Mouse (Mus musculus) liver, embryonic 14.5 days (tissue): ENCODE measurements around the gene Pdpr.
"Not testable (repeated sequence)": the region's sequence is repeated elsewhere in the genome, so short reads cannot be mapped to it uniquely, and the experiment has no call there.

ENCODE experiments used
- CTCF ChIP-seq: IDR thresholded peaks from 2 replicates; pipeline ENCODE4 v1.5.1; 2016; ENCODE audit warnings: antibody characterized with exemption, low read depth, control low read depth
- EP300 ChIP-seq: IDR thresholded peaks from 2 replicates; pipeline ENCODE4 v1.6.1; 2016; ENCODE audit warnings: antibody characterized with exemption, low read depth

DNA sequence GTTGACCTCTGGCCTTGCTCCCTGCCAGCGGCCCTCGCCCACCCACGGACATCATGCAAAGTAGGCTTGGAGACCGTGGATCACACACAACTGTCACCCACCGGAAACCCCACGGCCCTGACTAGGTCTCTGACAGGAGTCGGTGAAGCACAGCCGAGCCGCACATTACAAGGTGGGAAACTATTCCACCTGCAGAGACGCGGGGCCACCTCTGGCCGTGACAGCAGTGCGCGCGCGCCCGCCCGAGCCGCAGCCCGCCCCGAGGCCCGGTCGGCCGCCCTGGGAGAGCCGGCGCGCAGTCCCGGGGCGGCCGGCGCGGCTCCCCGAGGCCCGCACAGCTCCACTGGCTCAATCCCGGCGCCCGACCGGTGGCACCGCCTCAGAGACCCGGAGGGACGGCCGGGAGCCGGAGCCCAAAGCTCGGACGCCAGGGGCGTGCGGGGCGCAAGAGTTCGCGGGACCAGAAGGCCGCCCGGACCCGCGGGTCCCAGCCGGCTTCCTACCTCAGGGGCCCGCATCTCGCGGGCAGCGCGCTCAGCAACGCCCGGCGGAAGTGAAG is 50.5 kb downstream of the Pdpr start:
- not testable (repeated sequence) for TF ChIP-seq CTCF, EP300
